Mouse (Mus musculus) liver, embryonic 16.5 days (tissue): ENCODE results near the gene Epsti1. TPM values are rescaled to one million over a fixed set of nuclear protein-coding genes. Genes with fewer than 3 reads are reported as not detected.

Experiments used
- polyA plus RNA-seq: library from polyadenylated mRNA; unstranded; fragments of >200 nt; fragmentation: Nextera tagmentation; extraction: Ambion mirVana; gene quantifications from 2 replicates; pipeline ENCODE4 v1.2.1, GENCODE M21; 2015

Gene Epsti1
- polyA plus RNA-seq, 1 experiment from 2014 or later, result 1.4 TPM

Other genes starting within 250 kb of the Epsti1 start
- 33.3 and 40.5 TPM in 2 replicates for gene Dnajc15, start 29.1 kb upstream of the Epsti1 start, polyA plus RNA-seq
- not detected in 2 replicates for gene Fam216b, start 184.8 kb downstream of the Epsti1 start, polyA plus RNA-seq